Mouse (Mus musculus) regulatory T cell (primary cell): ENCODE data around the gene Gjb3.

ENCODE experiments used
- in situ Hi-C: fragments of 300-600 bp; cut with MboI, MseI; formaldehyde crosslinking; loops from one replicate; pipeline ENCODE4 v1.15.1; 2025; ENCODE audit warnings: high pct_unique_total_duplicates

Gene Gjb3

DNA sequence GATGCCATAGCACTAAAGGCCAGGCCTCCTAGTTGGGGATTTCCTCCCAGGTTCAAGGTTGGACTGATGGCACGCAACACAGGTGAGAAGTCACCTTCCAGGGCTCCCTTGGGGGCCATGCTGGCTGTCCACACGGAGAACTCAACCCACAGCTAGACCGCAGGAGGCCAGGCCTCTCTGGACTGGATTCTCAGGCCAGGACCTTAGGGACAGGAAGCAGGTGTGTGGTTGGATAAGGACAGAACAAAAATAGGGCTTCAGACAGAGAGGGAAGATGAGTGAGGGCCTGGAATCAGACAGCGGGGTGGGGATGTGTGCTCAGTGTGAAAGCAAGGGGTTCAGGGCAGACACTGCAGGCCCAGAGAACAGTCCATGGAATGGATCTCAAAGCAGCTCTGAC is 43.7 kb downstream of the Gjb3 start:
- in situ Hi-C loops = no loop called here

DNA sequence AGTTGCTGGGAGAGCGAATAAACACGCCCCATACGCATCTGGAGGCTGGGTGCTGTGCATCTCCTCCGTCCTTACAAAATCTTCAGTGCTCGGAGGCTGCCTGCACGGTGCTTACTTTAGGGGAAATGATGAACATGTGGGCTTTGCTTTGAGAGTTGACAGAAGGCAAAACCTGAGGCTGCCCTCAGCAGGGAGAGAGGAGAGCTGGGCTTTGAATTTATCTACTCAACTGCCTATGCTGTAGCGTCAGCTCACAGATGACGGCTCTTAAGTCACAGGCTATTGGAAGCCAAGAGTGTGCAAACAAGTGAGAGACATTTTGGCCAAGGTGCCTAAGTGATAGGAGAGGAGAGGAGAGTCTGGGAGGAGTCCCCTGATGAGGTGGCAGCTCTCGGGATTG is 51.4 kb downstream of the Gjb3 start:
- in situ Hi-C loops = no loop called here

DNA sequence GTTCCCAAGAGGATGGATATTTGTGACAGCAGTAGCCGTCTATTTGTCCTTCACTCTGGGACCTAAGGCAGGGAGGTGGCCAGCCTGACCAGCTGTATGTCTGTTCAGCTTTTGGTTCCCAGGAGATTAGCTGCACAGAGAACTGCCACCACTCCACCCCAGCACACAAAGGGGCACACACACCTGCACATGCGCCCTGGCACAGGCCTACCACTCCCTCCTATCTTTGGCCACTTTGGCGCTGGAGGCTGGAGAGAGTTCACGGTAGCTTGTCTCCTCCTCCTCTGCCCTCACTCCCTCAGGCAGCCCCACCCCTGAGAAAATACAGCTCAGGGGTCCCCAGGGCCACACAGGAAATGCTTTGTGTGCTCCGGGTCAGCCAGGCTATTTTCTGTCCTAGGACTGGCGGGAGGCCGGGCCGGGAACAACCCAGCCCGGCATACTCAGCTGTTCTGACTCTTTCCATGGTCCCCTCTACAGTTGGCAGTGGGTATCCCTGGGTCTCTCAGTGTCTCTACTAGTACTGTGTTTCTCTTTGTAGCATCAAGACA is 52.1 kb downstream of the Gjb3 start:
- in situ Hi-C loops = no loop called here
